Mouse (Mus musculus) spleen, embryonic (tissue): ENCODE results near the gene Rap1gds1.

Experiments used
- CTCF ChIA-PET: fragments of 350-600 bp; sonication (Branson Sonifier 250); formaldehyde crosslinking; loops from one replicate; lab custom pipeline; 2022; lab: Charles Lee

The Rap1gds1 gene

DNA sequence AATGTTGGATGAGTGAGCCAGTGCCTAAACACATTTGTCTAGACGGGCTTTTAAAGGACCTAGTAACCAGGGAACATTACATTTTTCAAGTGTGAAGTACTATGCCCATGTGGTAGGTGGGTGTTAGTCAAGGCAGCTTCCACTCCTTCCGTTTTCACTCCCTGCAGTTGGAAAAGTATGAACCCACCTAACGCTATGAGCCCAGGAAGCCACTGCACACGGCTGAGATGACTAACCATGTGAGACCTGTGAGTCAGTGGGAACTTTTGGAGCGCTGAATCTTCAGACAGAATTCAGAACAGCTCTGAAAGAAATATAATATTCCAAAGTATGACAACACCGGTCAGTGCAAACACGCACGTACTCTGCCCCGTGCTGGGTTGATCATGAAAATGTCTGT lies 125.9 kb downstream of the Rap1gds1 start:
- CTCF ChIA-PET = no interaction called here

DNA sequence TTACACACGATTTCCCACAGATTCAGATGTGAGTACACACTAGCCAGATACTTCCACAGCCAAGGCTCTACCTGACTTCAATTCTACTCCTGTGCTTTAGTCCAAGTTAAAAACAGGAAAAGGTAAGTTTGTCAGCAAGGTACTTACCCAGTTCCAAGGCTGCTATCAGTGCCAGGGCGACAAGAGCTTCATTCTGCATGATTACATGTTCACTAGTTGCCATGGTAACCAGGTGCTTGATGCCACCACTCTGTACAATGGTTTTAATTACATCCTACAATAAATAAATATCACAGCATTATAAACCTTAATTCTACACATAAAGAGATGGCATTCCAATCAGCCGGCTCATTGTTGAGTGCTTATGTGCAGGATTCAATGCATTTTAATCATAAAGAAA lies 129.5 kb downstream of the Rap1gds1 start:
- CTCF ChIA-PET = no interaction called here

DNA sequence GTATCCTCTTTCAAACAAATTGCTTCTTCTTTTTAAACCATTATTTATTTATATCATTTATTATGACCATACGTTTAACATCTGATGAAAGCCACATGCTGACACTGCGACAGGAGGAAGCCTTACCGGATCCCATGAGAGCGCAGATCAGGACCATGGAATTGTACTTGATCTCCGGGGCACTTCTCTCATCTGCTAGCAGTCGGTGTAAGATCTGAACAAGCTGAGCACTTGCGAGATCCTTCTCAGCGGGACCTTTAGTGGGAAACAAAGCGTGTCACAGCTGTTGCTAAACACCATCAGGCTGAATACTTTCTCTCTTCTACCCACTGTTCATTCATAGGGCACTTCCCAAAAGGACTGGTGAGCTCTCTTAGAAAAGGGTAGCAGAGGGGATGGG lies 133.4 kb downstream of the Rap1gds1 start:
- CTCF ChIA-PET = no interaction called here

DNA sequence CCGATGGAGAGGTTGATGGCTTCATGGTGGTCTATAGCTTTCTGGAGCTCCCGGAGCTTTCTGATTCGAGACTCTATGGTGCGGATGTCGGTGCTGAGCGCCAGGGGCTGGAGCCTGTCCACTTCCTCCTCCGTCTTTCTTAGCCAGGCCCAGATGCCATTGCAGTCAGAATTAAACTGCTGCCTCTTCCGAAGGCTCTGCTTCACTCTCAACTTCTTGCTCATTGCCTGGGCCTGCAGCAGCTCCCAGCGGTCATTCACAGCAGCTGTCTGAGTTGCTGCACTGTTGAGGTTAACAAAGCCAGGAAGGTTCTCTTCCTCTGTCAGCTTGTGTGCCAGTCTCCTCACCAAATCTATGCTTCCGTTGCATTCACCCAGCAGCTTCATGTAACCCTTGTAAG lies 137.8 kb downstream of the Rap1gds1 start:
- CTCF ChIA-PET = no interaction called here

DNA sequence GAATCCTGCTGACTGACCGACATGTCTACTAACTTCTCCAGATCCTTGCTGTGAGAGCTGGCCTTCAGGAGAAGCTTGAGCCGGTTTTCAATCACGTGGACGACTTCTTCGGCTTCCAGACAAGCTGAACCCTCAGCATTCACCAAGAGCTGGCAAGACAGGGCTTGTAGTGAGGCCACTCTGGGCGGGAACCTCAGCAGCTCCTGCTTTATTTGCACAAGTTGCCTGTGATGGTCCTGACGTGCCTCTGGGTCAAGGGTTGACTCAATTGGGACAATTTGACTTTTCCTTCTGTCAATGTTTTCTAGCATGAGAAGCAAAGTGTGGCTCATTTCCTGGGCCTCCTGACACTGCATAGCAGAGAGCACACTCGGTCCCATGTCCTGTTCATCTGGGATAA lies 138.2 kb downstream of the Rap1gds1 start:
- CTCF ChIA-PET = no interaction called here

DNA sequence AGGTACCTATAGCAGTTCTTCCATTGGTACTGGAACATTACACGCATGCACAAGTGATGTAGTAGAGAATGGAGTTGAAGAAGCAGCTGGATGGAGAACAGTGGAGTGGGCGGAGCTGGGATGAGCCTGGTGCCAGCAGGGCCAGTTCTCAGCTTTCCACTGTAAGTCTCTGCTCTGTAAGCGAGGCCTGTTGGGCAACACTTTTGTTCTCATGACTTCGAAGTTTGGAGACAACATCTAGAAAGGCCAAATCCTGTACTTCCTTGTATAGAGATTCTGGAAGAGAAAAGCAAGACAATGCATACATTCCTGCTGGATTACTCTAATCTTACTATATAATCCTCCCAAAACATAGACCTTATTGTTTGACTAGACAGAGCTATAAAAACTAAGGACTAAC lies 147.6 kb downstream of the Rap1gds1 start:
- CTCF ChIA-PET = no interaction called here

DNA sequence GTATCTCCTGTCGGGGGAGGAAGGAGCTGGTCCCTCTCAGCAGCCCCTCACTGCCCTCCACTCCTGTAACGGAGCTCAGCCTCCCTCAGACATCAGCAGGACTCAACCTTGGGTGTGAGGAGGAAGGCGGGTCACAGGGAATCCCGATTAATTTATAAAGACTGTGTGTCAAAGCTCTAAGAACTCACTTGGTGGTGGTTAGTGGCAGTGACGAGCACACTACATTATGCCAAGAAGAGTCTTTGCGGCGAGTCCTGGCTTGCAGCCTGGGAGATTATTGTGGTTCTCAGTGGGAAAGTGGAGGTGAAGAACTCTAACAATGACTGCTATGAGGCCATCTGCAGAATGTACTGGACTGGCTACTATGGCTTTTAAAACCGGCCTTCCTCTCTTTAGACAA lies 148.8 kb downstream of the Rap1gds1 start:
- CTCF ChIA-PET = no interaction called here

DNA sequence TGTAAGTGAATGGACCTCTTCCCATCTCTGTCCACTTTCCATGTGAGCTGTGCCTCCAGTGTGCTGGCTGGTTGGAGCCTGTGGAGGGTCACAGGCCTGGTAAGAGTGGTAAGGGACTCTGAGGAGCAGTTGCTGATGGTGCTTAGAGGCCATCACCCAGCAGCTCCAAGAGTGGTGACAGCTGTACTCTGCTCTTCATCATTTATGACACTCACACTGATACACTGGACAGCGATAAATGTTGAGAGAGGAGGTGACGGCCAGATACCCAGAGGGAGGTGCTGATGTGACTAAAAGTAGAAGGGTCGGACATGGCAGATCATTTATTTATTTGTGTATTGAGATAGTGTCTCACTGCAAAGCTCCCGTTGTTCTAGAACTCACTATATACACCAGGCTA lies 156.8 kb downstream of the Rap1gds1 start:
- CTCF ChIA-PET = no interaction called here

DNA sequence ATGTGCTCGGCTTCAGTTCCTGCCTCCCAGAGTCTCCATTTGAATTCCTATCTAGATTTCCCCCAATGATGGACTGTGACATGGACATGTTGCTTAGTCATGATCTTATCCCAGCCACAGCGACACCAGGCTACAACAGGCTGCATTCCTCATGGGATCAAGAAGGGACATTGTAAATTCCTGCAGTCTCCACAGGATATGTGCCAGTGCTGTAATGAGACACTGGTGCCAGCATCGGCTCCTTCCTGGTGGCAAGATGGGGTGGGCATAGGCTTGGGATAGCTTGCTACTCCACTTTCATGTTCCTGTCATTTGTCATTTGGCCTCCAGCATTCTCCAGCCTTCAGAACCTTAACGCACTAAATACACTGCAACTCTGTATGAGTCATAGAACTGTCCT lies 158.0 kb downstream of the Rap1gds1 start:
- CTCF ChIA-PET = no interaction called here

DNA sequence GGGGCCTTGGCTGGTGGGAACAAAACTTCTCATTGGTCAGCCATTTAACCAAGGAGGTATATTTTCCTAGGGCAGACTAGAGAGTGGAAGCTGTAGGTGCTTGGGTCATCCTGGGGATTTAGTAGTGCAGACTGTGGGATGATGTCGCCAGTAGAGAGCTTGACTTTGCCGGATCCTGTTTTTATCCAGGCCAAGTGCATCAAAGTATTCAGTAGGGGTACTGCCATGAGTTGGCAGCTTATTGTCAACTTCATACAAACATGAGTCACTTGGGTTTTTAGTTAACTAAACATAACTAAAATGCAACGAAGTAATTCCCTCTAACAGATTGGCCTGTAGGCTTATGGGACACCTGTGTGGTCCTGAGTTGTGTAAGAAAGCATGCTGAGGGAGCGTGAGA lies 158.4 kb downstream of the Rap1gds1 start:
- CTCF ChIA-PET = no interaction called here

DNA sequence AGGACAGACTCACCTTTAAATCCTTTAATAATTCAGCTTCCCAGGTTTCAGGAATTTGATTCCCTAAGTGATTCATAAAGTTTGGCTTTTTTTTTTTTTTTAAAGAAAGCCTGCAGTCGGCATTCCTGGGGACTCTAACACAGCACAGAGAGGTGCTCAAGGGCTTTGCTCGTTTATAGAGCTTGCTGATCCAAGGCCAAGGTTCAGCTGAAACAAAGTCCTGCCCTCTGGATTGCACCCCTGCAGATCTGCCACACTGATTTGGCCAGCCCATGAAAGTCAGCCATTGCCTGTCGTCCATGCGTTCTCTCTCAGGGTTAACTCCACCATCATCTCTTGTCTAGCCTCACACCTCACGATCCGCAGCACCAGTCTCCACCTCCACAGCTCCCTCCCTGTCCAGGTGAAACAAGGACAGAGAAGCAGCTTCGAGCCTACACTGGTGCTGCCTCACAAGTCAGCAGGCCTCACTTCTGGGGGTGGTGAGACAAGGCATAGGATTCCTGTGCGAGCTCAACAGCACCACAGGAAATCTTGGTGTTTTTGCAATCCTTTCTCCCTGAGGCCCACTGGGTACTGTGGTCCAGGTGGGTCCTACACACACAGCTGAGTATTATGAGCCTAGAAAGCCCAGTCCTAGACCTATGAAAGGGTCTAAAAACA lies 160.2 kb downstream of the Rap1gds1 start:
- CTCF ChIA-PET = interaction anchor here (0.6 kb wide), 1 partner anchor 10 kb away, joined by 4 read pairs; no protein-coding TSS in a partner anchor

DNA sequence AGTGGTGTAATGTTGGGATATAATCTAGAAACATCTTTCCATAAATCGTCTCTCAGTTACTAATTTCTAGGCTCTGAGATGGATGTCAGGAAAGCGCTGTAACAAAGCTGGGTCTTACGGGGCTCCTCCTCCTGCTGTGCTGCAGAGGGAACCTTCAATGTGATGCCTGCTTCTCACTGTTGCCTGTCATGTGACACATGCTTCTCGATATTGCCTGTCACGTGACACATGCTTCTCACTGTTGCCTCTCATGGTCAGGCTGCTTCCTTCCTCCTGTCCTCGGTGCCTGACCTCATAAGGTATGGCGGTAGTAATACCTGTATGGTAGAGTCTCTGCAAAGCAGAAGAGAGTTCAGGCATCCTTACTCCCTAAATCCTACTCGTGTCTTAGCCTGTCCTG lies 162.5 kb downstream of the Rap1gds1 start:
- CTCF ChIA-PET = no interaction called here

DNA sequence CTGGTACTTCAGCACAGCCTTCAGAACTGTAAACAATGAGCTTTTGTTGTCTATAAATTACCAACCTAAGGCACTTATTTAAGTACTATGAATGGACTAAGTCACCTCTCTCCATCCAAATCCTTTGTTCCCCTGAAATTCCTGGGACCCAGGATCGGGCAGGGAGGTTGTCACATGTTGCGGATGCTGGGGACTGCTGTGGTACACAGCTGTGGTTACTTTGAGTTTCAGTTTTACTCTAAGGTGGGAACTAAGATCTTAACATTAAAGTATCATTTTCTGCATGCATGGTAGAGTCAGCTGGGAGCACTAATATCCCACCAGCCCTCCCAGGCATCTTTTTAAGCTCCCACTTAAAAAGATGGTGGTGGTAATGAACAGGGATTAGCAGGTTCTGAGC lies 165.7 kb downstream of the Rap1gds1 start:
- CTCF ChIA-PET = no interaction called here

DNA sequence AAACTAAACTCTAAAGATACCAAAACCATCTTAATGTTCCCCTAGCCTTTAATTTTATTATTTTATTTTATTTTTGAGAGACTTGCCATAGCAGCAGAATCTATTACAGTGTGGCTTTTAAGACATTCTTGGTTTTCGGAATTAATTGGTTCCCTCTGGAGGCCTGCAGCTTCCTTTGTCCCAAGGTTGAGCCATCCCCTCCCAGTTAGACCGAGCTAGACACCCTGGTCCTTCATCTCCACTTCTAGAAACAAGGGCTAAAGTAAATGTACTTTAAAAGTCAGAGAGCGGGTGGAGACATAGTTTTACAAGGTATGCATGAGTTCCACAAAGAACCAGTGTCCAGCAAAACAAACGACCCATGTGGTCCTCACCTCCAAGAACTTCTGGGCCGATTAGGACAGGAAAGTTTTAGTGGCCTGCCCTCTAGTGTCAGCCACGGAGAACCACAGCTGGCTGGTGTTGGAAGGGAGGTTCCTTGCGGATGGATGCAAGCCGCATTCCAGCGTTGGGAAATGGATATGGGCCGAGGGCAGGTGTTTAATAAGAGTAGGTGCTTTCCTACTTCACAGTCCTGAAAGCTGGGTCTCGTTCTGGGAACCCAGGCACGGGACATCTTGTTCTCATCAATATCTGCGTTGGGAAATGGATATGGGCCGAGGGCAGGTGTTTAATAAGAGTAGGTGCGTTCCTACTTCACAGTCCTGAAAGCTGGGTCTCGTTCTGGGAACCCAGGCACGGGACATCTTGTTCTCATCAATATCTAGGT lies 168.7 kb downstream of the Rap1gds1 start:
- CTCF ChIA-PET = interaction anchor here (0.6 kb wide), 1 partner anchor 1853 kb away, joined by 13 read pairs; no protein-coding TSS in a partner anchor

DNA sequence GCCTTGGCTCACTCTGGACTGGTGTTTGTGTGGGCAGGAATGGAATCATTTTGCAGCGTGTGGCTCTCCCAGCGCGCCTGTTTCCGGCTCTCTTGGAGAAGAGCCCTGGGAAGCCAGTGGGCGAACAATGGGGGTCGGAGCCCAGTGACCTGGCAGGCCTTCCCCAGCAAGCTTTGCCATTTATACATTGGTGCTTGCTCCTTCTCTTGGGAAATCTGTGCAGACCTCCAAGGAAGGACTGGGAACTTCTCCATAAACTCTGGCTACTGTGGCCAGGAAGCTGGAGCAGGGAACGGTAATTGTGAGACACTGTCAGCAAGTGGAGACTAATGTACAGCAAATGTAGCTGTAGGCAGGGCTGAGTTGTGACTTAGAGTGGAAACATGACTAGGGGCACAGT lies 169.3 kb downstream of the Rap1gds1 start:
- CTCF ChIA-PET = no interaction called here

DNA sequence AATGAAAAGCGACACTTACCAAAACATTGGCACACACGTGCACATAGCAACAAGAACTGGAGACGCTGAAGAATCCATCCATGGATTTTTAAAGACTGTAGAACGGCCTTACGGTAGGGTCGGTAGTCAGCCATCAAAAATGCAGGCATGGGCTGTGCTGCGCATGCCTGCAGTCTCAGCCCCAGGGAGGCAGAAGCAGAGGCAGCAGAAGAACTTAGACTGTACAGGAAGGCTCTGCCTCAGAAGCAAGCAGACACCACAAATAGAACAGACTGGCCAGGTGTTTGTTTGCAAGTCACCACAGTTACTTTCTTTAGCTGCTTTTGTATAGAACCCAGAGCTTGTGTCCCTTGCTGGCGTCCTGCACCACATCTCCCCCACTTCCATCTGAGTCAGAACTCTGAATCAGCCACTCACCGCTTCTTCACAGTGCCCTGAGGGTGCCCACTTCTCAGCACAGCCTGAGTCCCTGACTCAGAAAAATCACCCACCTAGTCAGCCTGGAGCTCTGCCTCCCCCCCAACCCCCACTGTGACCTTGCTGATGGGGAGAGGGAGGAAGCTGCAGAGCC lies 174.3 kb downstream of the Rap1gds1 start:
- CTCF ChIA-PET = no interaction called here

DNA sequence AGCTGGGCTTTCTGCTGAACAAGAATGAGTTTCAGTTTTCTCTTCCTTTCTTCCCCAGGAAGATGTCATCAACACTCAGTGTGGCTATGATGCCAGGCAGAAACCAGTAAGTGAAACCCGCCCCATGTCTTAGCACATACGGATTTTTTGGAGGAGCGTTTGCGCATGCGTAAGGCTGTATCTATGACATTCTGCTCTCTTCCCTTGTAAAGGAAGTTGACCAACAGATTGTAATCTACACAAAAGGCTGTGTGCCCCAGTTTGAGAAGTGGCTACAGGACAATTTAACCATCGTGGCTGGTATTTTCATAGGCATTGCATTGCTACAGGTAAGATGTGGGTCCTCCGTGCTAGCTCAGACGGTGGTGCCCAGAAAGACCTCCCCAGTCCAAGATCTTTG lies 176.9 kb downstream of the Rap1gds1 start:
- CTCF ChIA-PET = interaction anchor here (0.7 kb wide), 1 partner anchor 13 kb away, joined by 5 read pairs; no protein-coding TSS in a partner anchor

DNA sequence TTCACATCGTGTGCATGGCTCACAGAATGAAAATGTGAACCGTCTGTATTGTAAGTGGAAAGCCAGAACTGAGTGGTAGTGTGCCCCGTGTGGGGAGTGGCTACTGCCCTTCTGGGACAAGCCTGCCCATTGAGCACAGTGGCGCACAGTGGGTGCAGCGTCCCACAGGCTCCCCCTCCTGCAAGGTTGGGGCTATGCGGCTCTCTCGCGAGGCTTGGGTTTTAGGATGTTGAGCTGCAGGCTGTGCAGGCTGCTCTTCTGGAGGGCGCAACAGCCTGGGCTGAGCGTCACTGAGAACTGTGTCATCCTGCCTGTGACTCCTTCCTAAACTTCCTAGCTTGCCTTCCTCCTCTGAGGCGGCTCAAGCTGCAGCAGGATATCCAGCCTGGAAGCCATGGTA lies 177.5 kb downstream of the Rap1gds1 start:
- CTCF ChIA-PET = interaction anchor here (0.7 kb wide), 1 partner anchor 12 kb away, joined by 5 read pairs; no protein-coding TSS in a partner anchor

DNA sequence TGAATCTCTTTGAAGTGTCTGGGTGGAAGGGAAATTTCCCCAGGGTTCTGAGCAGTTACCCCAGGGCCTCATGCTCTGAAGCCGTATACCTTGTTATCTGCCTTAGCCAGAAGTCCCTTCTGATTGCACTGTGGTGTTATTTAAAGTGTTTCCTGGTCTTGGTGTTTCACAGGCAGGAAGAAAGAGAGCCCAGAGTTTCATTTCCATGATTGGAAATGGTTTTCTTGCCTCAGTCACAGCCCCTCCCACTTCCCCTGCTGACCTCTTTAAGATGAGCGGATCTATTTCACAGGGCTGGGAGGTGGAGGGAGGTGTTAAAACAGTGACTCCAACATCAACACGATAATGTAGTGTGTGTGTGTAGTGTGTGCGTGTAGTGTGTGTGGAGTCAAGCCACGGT lies 181.5 kb downstream of the Rap1gds1 start:
- CTCF ChIA-PET = no interaction called here

DNA sequence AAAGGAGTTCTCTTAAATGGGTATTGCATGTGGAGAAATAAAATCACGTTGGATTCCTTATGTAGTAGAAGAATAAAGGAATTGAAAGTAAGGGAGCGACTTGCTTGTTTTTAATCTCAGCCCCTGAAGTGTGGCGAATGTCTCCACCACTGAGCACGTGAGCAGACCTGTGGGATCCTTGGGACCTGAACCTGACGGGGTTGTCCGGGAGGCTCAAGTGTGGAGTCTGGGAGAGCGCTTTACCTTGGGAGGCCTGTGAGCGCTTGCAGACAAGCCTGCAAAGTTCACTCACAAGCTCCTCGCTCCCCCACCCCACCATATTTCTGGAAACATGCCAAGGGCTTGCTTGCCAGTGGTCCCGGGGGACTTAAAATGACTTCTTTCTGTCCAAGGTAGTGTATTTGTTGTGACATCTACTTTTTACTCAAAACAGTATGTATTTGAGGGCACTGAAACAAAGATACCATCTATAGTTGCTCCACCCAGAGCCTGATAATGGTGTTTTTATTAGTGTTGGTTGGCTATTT lies 185.2 kb downstream of the Rap1gds1 start:
- CTCF ChIA-PET = no interaction called here

DNA sequence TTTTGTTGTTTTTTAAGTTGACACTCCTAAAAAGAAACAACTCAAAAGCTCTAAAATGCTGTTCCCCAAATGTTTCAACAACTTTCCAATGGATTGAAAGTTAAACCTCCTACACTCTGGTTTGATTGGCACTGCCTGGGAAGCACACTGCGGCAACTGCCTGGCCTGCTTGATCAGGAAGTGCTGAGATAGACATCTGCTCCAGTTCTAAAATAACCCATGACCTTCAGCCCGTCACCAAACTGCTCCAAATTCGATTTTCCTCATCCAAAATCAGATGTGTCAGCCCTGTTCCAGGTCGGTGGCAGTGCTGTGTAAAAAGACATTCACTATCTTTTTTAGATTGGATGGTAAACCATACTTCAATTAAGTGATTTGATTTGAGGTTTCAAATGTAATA lies 185.8 kb downstream of the Rap1gds1 start:
- CTCF ChIA-PET = no interaction called here

DNA sequence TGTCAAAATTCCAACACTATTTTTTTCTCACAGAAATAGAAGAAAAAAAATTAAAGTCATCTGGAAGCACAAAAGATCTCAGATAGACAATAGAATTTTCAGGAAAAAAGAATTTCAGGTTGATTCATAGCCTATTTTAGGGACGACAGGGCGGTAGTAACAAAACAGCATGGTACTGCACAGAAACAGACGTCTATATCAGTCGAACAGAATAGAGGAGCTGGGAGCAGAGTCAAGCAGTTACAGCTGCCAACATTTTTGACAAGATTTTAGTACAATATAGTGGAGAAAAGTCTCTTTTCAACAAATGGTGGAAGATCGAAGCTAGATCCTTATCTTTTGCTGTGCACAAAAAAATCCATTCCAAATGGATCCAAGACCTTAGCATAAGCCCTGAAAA lies 188.9 kb downstream of the Rap1gds1 start:
- CTCF ChIA-PET = no interaction called here
